Mouse (Mus musculus): ENCODE results near the gene Robo1. TPM values are rescaled to one million over a fixed set of nuclear protein-coding genes. Genes with fewer than 3 reads are reported as not detected.

Gene Robo1
- polyA plus RNA-seq (2016; fragmentation: Nextera tagmentation; extraction: Ambion mirVana) = 37.2 and 49.9 TPM in 2 replicates

GRCm38 (mm10) chr16:72307537-72308330, at the start of gene Robo1:
Gene Robo1 (plus strand): TSS chr16:72308306.
- WGBS = 88% methylated on average over 8 of the region's 8 CpGs
- DNase-seq (ENCODE audit: low spot score) = no peak

GRCm38 (mm10) chr16:72267839-72268238, 40.3 kb upstream of the Robo1 start:
- WGBS = 91% methylated on average over 10 of the region's 10 CpGs
- DNase-seq (ENCODE audit: low spot score) = no peak
- H3K9me3 ChIP-seq = no peaks in the 10 kb centered on the region
- no peak overlapping the region for H3K27ac ChIP-seq
- no peak overlapping the region for H3K4me3 ChIP-seq
- H3K27me3 ChIP-seq (ENCODE audit: insufficient read depth, poor library complexity, severe bottlenecking) = no peaks in the 10 kb centered on the region
- H3K4me1 ChIP-seq (replicated peaks) = no peaks in the 10 kb centered on the region
- H3K36me3 ChIP-seq = no peaks in the 10 kb centered on the region

More at GRCm38 (mm10) chr16:72307537-72308330, at the start of gene Robo1:
- Histone ChIP-seq H3K4me3 (no peak within 1 kb of the TSS), H3K9me3 (no peaks in the 10 kb centered on the region), H3K27ac (no peak within 1 kb of the TSS), H3K36me3 (no peaks in the 10 kb centered on the region), H3K27me3 (ENCODE audit: insufficient read depth, poor library complexity, severe bottlenecking) (no peaks in the 10 kb centered on the region), H3K4me1 (replicated peaks) (no peaks in the 10 kb centered on the region)

GRCm38 (mm10) chr16:72276390-72277074, 31.6 kb upstream of the Robo1 start:
- no peaks in the 10 kb centered on the region for H3K27me3 ChIP-seq (ENCODE audit: insufficient read depth, poor library complexity, severe bottlenecking)
- WGBS = 92% methylated on average over 3 of the region's 3 CpGs
- H3K27ac ChIP-seq = no peak overlapping the region
- H3K36me3 ChIP-seq = no peaks in the 10 kb centered on the region
- DNase-seq (ENCODE audit: low spot score) = no peak
- no peaks in the 10 kb centered on the region for H3K4me1 ChIP-seq (replicated peaks)
- H3K4me3 ChIP-seq = no peak overlapping the region
- H3K9me3 ChIP-seq = no peaks in the 10 kb centered on the region

- Histone ChIP-seq H3K4me3 (no peak overlapping the region), H3K27ac (no peak overlapping the region), H3K9me3 (no peaks in the 10 kb centered on the region), H3K36me3 (no peaks in the 10 kb centered on the region), H3K27me3 (ENCODE audit: insufficient read depth, poor library complexity, severe bottlenecking) (no peaks in the 10 kb centered on the region), H3K4me1 (replicated peaks) (no peaks in the 10 kb centered on the region)
- 78% methylated on average over 6 of the region's 6 CpGs for WGBS
- DNase-seq (ENCODE audit: low spot score) = no peak
These were observed 194 bp downstream of the Robo1 start for GRCm38 (mm10) chr16:72308331-72308668.

GRCm38 (mm10) chr16:72327321-72327720, 19.2 kb downstream of the Robo1 start:
- H3K4me1 ChIP-seq (replicated peaks) = no peaks in the 10 kb centered on the region
- no peaks in the 10 kb centered on the region for H3K36me3 ChIP-seq
- no peaks in the 10 kb centered on the region for H3K9me3 ChIP-seq
- 70% methylated on average over 8 of the region's 8 CpGs for WGBS
- H3K4me3 ChIP-seq = no peak overlapping the region
- no peak overlapping the region for H3K27ac ChIP-seq
- no peak for DNase-seq (ENCODE audit: low spot score)
- no peaks in the 10 kb centered on the region for H3K27me3 ChIP-seq (ENCODE audit: insufficient read depth, poor library complexity, severe bottlenecking)

GRCm38 (mm10) chr16:72328579-72328978, 20.5 kb downstream of the Robo1 start:
- WGBS = 75% methylated on average over 3 of the region's 3 CpGs
- Histone ChIP-seq H3K36me3 (no peaks in the 10 kb centered on the region), H3K4me1 (replicated peaks) (no peaks in the 10 kb centered on the region), H3K9me3 (no peaks in the 10 kb centered on the region), H3K27ac (no peak overlapping the region), H3K4me3 (no peak overlapping the region), H3K27me3 (ENCODE audit: insufficient read depth, poor library complexity, severe bottlenecking) (no peaks in the 10 kb centered on the region)
- no peak for DNase-seq (ENCODE audit: low spot score)

GRCm38 (mm10) chr16:72337757-72338156, 29.7 kb downstream of the Robo1 start:
- no peaks in the 10 kb centered on the region for H3K27me3 ChIP-seq (ENCODE audit: insufficient read depth, poor library complexity, severe bottlenecking)
- H3K27ac ChIP-seq = no peak overlapping the region
- H3K4me1 ChIP-seq (replicated peaks) = no peaks in the 10 kb centered on the region
- no peaks in the 10 kb centered on the region for H3K9me3 ChIP-seq
- WGBS = 90% methylated on average over 1 of the region's 1 CpGs
- no peak for DNase-seq (ENCODE audit: low spot score)
- H3K4me3 ChIP-seq = no peak overlapping the region
- no peaks in the 10 kb centered on the region for H3K36me3 ChIP-seq

- H3K9me3 ChIP-seq = no peaks in the 10 kb centered on the region
- no peak for DNase-seq (ENCODE audit: low spot score)
- no peak overlapping the region for H3K27ac ChIP-seq
- H3K4me1 ChIP-seq (replicated peaks) = no peaks in the 10 kb centered on the region
- H3K27me3 ChIP-seq (ENCODE audit: insufficient read depth, poor library complexity, severe bottlenecking) = no peaks in the 10 kb centered on the region
- no peaks in the 10 kb centered on the region for H3K36me3 ChIP-seq
- H3K4me3 ChIP-seq = no peak overlapping the region
- 74% methylated on average over 5 of the region's 5 CpGs for WGBS
These were observed 42.3 kb downstream of the Robo1 start for GRCm38 (mm10) chr16:72350422-72350821.

- no peaks in the 10 kb centered on the region for H3K9me3 ChIP-seq
- 0 out of 2 replicates have a peak, but pooled peaks cover 2% of the 10 kb centered on the region for H3K4me1 ChIP-seq (replicated peaks)
- H3K27ac ChIP-seq = no peak overlapping the region
- H3K36me3 ChIP-seq = no peaks in the 10 kb centered on the region
- no peak for DNase-seq (ENCODE audit: low spot score)
- WGBS = 82% methylated on average over 2 of the region's 2 CpGs
- no peak overlapping the region for H3K4me3 ChIP-seq
- H3K27me3 ChIP-seq (ENCODE audit: insufficient read depth, poor library complexity, severe bottlenecking) = no peaks in the 10 kb centered on the region
These were observed 48.6 kb downstream of the Robo1 start for GRCm38 (mm10) chr16:72356515-72357357.

- Histone ChIP-seq H3K36me3 (no peaks in the 10 kb centered on the region), H3K4me3 (no peak overlapping the region), H3K27me3 (ENCODE audit: insufficient read depth, poor library complexity, severe bottlenecking) (no peaks in the 10 kb centered on the region), H3K9me3 (no peaks in the 10 kb centered on the region), H3K27ac (no peak overlapping the region), H3K4me1 (replicated peaks) (no peaks in the 10 kb centered on the region)
- 91% methylated on average over 5 of the region's 5 CpGs for WGBS
- no peak for DNase-seq (ENCODE audit: low spot score)
These were observed 68.8 kb downstream of the Robo1 start for GRCm38 (mm10) chr16:72376896-72377295.

- Histone ChIP-seq H3K4me3 (no peak overlapping the region), H3K36me3 (no peaks in the 10 kb centered on the region), H3K27me3 (ENCODE audit: insufficient read depth, poor library complexity, severe bottlenecking) (no peaks in the 10 kb centered on the region), H3K27ac (no peak overlapping the region), H3K4me1 (replicated peaks) (no peaks in the 10 kb centered on the region), H3K9me3 (no peaks in the 10 kb centered on the region)
- DNase-seq (ENCODE audit: low spot score) = no peak
- WGBS = 93% methylated on average over 6 of the region's 6 CpGs
These were observed 73.7 kb downstream of the Robo1 start for GRCm38 (mm10) chr16:72381819-72382218.

- H3K4me1 ChIP-seq (replicated peaks) = no peaks in the 10 kb centered on the region
- no peaks in the 10 kb centered on the region for H3K9me3 ChIP-seq
- 62% methylated on average over 1 of the region's 1 CpGs for WGBS
- H3K27ac ChIP-seq = no peak overlapping the region
- no peaks in the 10 kb centered on the region for H3K36me3 ChIP-seq
- H3K4me3 ChIP-seq = no peak overlapping the region
- no peaks in the 10 kb centered on the region for H3K27me3 ChIP-seq (ENCODE audit: insufficient read depth, poor library complexity, severe bottlenecking)
- no peak for DNase-seq (ENCODE audit: low spot score)
These were observed 75.5 kb downstream of the Robo1 start for GRCm38 (mm10) chr16:72383566-72383965.

GRCm38 (mm10) chr16:72393512-72393911, 85.4 kb downstream of the Robo1 start:
- H3K27me3 ChIP-seq (ENCODE audit: insufficient read depth, poor library complexity, severe bottlenecking) = no peaks in the 10 kb centered on the region
- no peak overlapping the region for H3K4me3 ChIP-seq
- H3K27ac ChIP-seq = no peak overlapping the region
- WGBS = 72% methylated on average over 3 of the region's 3 CpGs
- no peaks in the 10 kb centered on the region for H3K4me1 ChIP-seq (replicated peaks)
- H3K9me3 ChIP-seq = no peaks in the 10 kb centered on the region
- DNase-seq (ENCODE audit: low spot score) = no peak
- H3K36me3 ChIP-seq = no peaks in the 10 kb centered on the region

All from hindbrain, embryonic 10.5 days (tissue).